Mouse (Mus musculus) large intestine, adult 2 months (tissue): Measurements from ENCODE around the gene Pum2. TPM values are rescaled to one million over a fixed set of nuclear protein-coding genes. Genes with fewer than 3 reads are reported as not detected.

ENCODE experiments used
- DNase-seq: peaks from one replicate; pipeline ENCODE4 v3.0.0-alpha.2; 2012; ENCODE audit warnings: low read depth, low spot score
- WGBS: fragments of 180-500 bp; shearing (Covaris S2); methylation state at CpG from one replicate; pipeline ENCODE4 v1.1.7; 2018; 5-methylcytosine and 5-hydroxymethylcytosine counted together
- polyA plus RNA-seq: library from polyadenylated mRNA; depleted of rRNA; stranded (reverse); fragments of >200 nt; gene quantifications from 2 replicates; pipeline ENCODE4 v1.2.3, GENCODE M21; 2012; rRNA removed

Pum2 gene
- polyA plus RNA-seq, 1 experiment, result 25.9 TPM

- WGBS, result 54% methylated on average over 5 of the region's 5 CpGs
- DNase-seq, result no peak
These were observed 112.5 kb downstream of the Pum2 start for GRCm38 (mm10) chr12:8786476-8786875.

- WGBS, result 77% methylated on average over 12 of the region's 12 CpGs
- DNase-seq, result no peak
These were observed 113.2 kb downstream of the Pum2 start for GRCm38 (mm10) chr12:8786984-8787730.

- 82% methylated on average over 3 of the region's 3 CpGs for WGBS
These were observed 114.5 kb downstream of the Pum2 start for GRCm38 (mm10) chr12:8788469-8788868.

GRCm38 (mm10) chr12:8790615-8791014, 116.7 kb downstream of the Pum2 start:
- WGBS, result 89% methylated on average over 12 of the region's 12 CpGs
- DNase-seq, result no peak

More at GRCm38 (mm10) chr12:8788469-8788868, 114.5 kb downstream of the Pum2 start:
- DNase-seq, result no peak

GRCm38 (mm10) chr12:8793410-8794051, 119.6 kb downstream of the Pum2 start:
- no peak for DNase-seq
- 76% methylated on average over 2 of the region's 2 CpGs for WGBS

GRCm38 (mm10) chr12:8797936-8798335, 124.0 kb downstream of the Pum2 start:
- no peak for DNase-seq
- 40% methylated on average over 7 of the region's 7 CpGs for WGBS

GRCm38 (mm10) chr12:8798486-8799020, 124.6 kb downstream of the Pum2 start:
- DNase-seq, result no peak
- 17% methylated on average over 9 of the region's 9 CpGs for WGBS

Other genes starting within 250 kb of the Pum2 start
- 106 and 134 TPM in 2 replicates for gene Rhob, start 174.1 kb upstream of the Pum2 start, polyA plus RNA-seq
- gene Slc7a15, start 75.1 kb upstream of the Pum2 start, polyA plus RNA-seq, result 52.4 and 166 TPM in 2 replicates
- 83.3 and 96.8 TPM in 2 replicates for gene Sdc1, start 97.2 kb downstream of the Pum2 start, polyA plus RNA-seq
- 140 and 163 TPM in 2 replicates for gene Laptm4a, start 247.5 kb downstream of the Pum2 start, polyA plus RNA-seq